Mouse (Mus musculus): Measurements from ENCODE around the gene Asic2.

Asic2 gene

GRCm38 (mm10) chr11:81481198-81481597, 487.1 kb downstream of the Asic2 start:
- intact Hi-C loops (cut with DNase I) = no loop called here

DNA sequence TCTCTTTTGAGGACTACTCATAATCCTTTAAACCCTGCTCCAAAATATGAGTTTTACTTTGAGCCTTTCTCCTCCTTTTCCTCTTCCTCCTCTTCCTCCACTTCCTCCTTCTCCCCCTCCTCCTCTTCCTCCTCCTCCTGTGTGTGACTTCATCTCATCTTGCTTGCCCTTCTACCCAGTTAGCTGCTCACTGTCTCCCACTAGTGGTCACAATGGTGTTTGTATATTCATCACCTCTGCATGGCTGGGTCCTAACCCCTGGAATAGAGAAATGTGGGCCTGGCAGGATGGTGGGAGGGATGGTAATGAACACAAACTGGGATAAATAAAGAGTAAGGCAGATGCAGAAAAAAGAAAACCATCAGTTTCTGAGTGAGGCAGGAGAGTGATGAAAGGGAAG, 492.0 kb downstream of the Asic2 start:
- intact Hi-C loops (cut with DNase I) = no loop called here

DNA sequence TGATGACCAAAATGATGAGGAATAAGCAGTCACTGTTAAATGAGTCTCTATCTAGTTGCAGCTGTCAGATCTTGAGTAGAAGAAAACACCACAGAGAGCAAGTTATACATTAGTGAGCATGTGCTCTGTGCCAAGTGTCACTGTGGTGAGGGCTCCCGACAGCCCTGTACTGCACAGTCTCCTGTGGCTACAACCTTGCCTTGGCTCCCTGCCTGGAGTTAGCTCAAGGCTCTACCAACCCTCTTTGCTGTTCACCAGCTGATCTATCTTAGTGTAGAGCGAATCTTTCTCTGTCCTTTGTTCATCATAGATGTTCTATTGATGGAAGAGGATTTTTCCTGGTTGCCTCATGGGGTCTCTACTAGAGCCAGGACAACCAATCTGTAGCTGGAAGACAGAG, 494.1 kb downstream of the Asic2 start:
- intact Hi-C loops (cut with DNase I) = no loop called here

DNA sequence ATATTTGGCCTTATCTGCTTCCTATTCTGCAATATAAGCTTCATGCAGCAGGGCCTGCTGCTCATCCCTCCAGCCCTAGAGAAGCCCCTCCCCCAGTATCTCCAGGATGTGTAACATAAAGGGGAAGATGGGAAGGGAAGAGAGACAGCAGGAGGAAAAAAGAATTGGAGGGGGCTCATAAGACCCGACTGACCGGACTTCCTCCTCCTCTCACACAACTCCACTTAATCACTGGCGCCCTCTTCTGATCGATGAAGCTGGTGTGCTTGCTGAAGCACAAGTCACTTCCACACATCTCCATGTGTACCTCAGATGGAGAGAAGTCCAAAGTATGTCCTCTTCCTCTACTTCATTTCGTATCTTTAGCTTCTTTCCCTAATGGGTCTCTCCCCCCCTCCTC, 506.1 kb downstream of the Asic2 start:
- intact Hi-C loops (cut with DNase I) = loop anchor here (5.0 to 10.0 kb wide), 3 partner anchors 90 to 555 kb away; no protein-coding TSS in a partner anchor

GRCm38 (mm10) chr11:81461748-81462147, 506.5 kb downstream of the Asic2 start:
- intact Hi-C loops (cut with DNase I) = loop anchor here (5.0 to 10.0 kb wide), 3 partner anchors 89 to 554 kb away; no protein-coding TSS in a partner anchor

- intact Hi-C loops (cut with DNase I) = no loop called here
Measured at GRCm38 (mm10) chr11:81454921-81455320, 513.3 kb downstream of the Asic2 start.

GRCm38 (mm10) chr11:81454111-81454510, 514.1 kb downstream of the Asic2 start:
- intact Hi-C loops (cut with DNase I) = no loop called here

DNA sequence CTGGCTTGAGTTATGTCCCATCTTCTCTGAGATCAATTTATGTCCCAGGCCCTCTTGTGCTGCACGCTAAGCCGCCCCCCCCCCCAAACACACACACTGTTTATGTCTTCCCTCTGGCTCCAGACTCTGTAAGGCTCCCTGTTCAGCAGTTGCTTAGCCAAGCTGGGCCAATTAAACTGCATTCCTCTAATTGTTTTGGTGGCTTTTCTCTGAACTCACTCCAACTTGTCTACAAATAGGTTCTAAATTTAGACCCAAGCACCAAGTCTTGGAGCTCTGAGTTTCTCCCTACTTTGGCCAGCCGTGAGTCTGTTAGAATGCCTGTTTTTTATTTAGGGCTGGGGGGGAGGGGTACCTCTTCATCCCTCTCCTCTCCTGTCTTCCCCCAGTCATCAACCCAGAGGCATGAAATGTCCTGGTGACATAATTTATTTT, 519.0 kb downstream of the Asic2 start:
- intact Hi-C loops (cut with DNase I) = no loop called here

DNA sequence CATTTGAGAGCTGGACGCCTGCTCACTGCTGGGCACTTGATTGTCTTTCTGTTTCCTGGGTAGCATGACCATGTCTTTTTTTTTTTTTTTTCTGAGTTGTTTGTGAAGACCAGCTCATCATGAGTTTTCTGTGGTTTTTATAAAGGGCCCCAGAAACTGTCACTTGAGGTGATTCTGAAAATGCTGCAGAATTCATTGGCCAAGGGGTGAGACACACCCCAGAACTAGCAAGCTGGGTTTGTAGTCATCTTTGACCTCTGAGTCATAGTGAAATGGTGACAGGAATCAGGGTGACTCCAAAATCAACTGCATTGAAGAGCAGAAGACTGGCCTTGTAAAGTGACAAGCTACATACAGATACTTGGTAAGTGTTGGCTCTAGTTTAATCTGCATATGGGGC, 521.9 kb downstream of the Asic2 start:
- intact Hi-C loops (cut with DNase I) = no loop called here

- intact Hi-C loops (cut with DNase I) = no loop called here
Measured at GRCm38 (mm10) chr11:81426857-81427256, 541.4 kb downstream of the Asic2 start.

DNA sequence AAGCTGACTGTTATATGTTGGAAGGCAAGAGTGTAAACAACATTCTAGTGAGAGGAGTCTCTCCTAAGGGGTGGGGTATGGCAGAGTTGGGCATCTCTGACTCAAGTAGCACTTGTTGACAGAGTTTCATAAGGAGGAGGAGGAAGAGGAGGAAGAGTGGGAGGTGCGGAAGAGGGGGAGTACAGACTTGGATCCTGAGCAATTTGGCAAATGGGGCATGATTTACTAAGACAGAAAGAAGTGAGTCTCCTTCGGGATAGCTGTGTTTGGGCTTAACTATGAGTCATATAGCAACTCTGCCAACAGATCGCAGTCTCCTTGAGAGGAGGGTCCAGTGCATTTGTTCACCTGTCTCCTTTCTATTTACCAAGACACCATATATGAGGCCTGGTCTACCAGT, 549.1 kb downstream of the Asic2 start:
- intact Hi-C loops (cut with DNase I) = no loop called here

- intact Hi-C loops (cut with DNase I) = no loop called here
Measured at GRCm38 (mm10) chr11:81418027-81418426, 550.2 kb downstream of the Asic2 start.

- intact Hi-C loops (cut with DNase I) = no loop called here
Measured at GRCm38 (mm10) chr11:81416319-81416718, 551.9 kb downstream of the Asic2 start.

- intact Hi-C loops (cut with DNase I) = no loop called here
Measured at GRCm38 (mm10) chr11:81414596-81414995, 553.7 kb downstream of the Asic2 start.

DNA sequence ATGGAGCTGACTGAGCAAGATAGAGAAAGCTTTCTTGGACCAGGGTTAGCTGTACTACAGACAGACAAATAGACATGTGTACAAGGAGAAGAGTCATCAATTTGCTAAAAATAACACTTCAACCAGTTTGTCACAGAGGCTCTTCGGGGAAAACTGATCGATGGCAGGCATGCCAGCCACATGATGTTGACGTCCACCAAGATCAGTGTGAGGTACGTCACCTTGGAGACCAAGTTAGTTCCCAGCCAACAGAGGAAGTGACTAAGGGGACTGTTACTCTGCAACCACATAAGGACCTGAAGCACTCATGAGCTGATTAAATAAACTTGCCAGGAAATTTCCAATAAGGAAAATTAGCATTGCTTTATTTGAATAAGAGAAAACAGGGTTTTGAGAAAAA, 557.0 kb downstream of the Asic2 start:
- intact Hi-C loops (cut with DNase I) = no loop called here

DNA sequence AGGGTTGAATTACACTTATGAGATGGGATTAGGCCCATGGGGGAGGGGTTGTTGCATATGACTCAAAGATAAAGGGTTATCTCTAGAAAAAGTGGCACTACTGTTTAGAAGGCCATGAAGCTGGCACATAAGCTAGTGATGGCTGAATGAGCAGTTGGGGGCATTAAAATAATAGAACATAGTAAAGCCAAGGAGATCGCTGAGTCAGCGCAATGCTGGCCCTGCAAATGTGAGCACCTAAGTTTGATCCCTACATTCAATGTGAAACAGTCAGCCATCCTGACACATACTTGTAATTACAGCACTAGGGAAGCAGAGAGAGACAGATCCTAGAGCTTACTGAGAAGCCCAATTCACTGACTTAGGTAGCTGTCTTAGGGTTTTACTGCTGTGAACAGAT, 562.3 kb downstream of the Asic2 start:
- intact Hi-C loops (cut with DNase I) = no loop called here

- intact Hi-C loops (cut with DNase I) = no loop called here
Measured at GRCm38 (mm10) chr11:81402263-81402662, 566.0 kb downstream of the Asic2 start.

DNA sequence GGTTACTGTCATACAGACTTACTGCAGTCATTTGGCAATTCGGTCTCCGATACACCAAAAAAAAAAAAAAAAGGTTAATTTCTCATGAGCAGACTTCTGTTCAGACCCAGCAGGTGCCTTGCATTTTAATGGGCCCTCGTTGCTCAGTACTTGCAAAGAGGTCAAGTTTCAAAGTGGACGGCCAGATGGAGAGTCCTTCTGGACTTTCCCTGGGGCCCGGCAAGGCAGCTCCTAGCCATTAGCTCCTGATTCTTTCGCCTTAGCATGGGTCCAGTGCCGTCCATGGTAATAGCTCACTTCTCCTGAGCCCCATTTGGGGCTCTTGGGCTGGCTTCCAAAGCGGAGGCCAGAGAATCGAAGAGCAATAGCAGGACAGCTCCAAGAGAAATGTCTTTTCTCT, 575.4 kb downstream of the Asic2 start:
- intact Hi-C loops (cut with DNase I) = no loop called here

DNA sequence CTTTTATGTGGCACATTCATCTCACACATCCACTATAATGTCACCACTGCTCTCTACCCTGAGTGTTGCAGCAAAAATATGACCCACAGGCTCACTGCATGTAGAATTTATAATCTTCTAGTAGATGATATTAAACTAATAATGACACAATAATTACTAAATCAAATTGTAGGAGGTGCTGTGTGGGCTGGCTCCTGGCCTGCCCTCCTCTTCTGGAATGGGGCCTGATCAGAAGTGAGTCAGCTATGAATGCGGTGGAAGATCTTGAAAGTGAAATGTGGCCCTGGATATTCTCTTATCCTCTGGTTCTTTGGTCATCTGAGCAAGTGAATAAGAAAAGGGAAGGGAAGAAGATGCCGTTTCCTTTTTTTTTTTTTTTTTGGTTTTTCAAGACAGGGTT, 582.1 kb downstream of the Asic2 start:
- intact Hi-C loops (cut with DNase I) = no loop called here

GRCm38 (mm10) chr11:81385547-81385946, 582.7 kb downstream of the Asic2 start:
- intact Hi-C loops (cut with DNase I) = no loop called here

DNA sequence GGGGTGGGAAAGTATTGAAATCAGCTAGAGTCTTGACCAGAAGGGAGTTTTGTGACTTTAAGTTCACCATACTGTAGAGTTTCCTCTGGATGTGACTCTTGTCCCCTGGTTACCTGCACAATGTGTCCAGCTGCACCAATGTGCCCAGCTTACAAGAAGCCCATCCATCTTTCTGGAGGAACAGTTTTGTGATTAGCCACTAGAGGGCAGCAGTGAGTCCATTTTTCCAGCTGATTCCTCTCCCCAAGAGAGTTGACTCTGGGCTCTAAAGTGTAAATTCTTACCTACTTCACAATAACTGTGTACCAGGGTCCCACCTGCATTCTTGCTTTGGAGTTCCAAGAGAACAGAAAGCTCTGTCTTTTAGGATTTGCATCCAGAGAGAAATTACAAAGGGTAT, 593.4 kb downstream of the Asic2 start:
- intact Hi-C loops (cut with DNase I) = loop anchor here (5.0 to 10.0 kb wide), 2 partner anchors 87 to 470 kb away; no protein-coding TSS in a partner anchor

DNA sequence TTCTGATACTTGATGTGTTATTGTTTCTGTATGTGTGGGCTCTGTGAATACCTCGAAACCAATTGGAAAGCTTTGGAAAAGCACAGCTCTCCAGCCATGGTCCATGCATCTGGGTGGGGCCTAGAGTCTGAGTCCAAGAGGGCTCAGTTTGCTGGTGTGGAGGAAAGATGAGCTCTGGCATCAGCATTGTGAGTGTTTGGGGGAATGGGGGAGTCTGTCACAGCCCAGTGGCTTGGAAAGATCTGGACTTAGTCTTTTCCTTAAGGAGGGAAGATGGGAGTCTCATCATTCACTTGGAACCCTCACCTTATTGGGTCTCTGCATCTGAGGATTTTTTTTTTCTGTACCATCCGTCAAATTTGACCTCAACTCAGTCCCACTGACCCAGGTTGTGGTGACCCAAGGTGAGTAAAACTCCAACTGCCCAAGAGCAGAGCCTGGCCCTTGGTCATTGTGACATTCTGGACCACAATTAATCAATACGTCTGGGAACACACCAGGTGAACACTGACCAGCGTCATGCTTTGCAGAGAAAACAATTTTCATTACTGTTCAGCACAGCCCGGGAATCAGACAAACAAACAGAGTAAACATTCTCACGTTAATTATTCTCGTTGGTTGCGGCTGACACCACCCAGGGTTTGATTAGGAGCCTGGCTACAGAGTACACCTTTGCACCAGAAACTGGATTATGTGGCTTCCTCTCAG, 594.1 kb downstream of the Asic2 start:
- intact Hi-C loops (cut with DNase I) = loop anchor here (5.0 to 10.0 kb wide), 2 partner anchors 88 to 469 kb away; no protein-coding TSS in a partner anchor

- intact Hi-C loops (cut with DNase I) = loop anchor here (5.0 to 10.0 kb wide), 2 partner anchors 91 to 467 kb away; no protein-coding TSS in a partner anchor
Measured at GRCm38 (mm10) chr11:81371545-81371944, 596.7 kb downstream of the Asic2 start.

All from adrenal gland (tissue).